Mouse (Mus musculus): ENCODE data around the gene Daxx.
"Not testable (repeated sequence)": the region's sequence is repeated elsewhere in the genome, so short reads cannot be mapped to it uniquely, and the experiment has no call there.

The Daxx gene

GRCm38 (mm10) chr17:33909077-33909868, at the start of gene Daxx:
Gene Daxx, plus strand, starts transcription at chr17:33909414.
- DNase-seq (ENCODE audit: low spot score in 2 of 2) = peak; percentile 96 to 97

GRCm38 (mm10) chr17:33865330-33866030, 43.7 kb upstream of the Daxx start:
- peak; percentile 72 to 78 for DNase-seq (ENCODE audit: low spot score in 2 of 2)

- not testable (repeated sequence) for DNase-seq (ENCODE audit: low spot score in 2 of 2)
Measured at GRCm38 (mm10) chr17:33873537-33873936, 35.7 kb upstream of the Daxx start, which contains the start of gene Gm7029. Gene Gm7029, plus strand, starts transcription at chr17:33873837.

- no peak for DNase-seq (ENCODE audit: low spot score in 2 of 2)
Measured at GRCm38 (mm10) chr17:33874411-33874810, 34.8 kb upstream of the Daxx start.

GRCm38 (mm10) chr17:33875797-33876196, 33.4 kb upstream of the Daxx start:
- DNase-seq (ENCODE audit: low spot score in 2 of 2) = not testable (repeated sequence)

GRCm38 (mm10) chr17:33884320-33884719, 24.9 kb upstream of the Daxx start:
- DNase-seq (ENCODE audit: low spot score in 2 of 2) = not testable (repeated sequence)

GRCm38 (mm10) chr17:33887802-33888201, 21.4 kb upstream of the Daxx start:
- DNase-seq (ENCODE audit: low spot score in 2 of 2) = not testable (repeated sequence)

GRCm38 (mm10) chr17:33888230-33888629, 21.0 kb upstream of the Daxx start:
- DNase-seq (ENCODE audit: low spot score in 2 of 2) = not testable (repeated sequence)

- not testable (repeated sequence) for DNase-seq (ENCODE audit: low spot score in 2 of 2)
Measured at GRCm38 (mm10) chr17:33889941-33890532, 19.2 kb upstream of the Daxx start.

GRCm38 (mm10) chr17:33890533-33891059, 18.6 kb upstream of the Daxx start, which contains the start of gene Kifc1:
Gene Kifc1, minus strand, starts transcription at chr17:33890661.
- peak; percentile 99 to 100 for DNase-seq (ENCODE audit: low spot score in 2 of 2)

- no peak for DNase-seq (ENCODE audit: low spot score in 2 of 2)
Measured at GRCm38 (mm10) chr17:33891357-33891756, 17.9 kb upstream of the Daxx start.

- peak; percentile 25 to 31 for DNase-seq (ENCODE audit: low spot score in 2 of 2)
Measured at GRCm38 (mm10) chr17:33891892-33892291, 17.3 kb upstream of the Daxx start.

- DNase-seq (ENCODE audit: low spot score in 2 of 2) = no peak
Measured at GRCm38 (mm10) chr17:33892429-33892828, 16.8 kb upstream of the Daxx start.

GRCm38 (mm10) chr17:33893011-33893410, 16.2 kb upstream of the Daxx start:
- DNase-seq (ENCODE audit: low spot score in 2 of 2) = not testable (repeated sequence)

- peak in 1 of 2 experiments; percentile 60 for DNase-seq (ENCODE audit: low spot score in 2 of 2)
Measured at GRCm38 (mm10) chr17:33897114-33897794, 12.0 kb upstream of the Daxx start.

- DNase-seq (ENCODE audit: low spot score in 2 of 2) = not testable (repeated sequence)
Measured at GRCm38 (mm10) chr17:33898193-33898592, 11.0 kb upstream of the Daxx start.

- no peak for DNase-seq (ENCODE audit: low spot score in 2 of 2)
Measured at GRCm38 (mm10) chr17:33899642-33900041, 9.6 kb upstream of the Daxx start.

- no peak for DNase-seq (ENCODE audit: low spot score in 2 of 2)
Measured at GRCm38 (mm10) chr17:33900281-33900988, 8.8 kb upstream of the Daxx start.

GRCm38 (mm10) chr17:33900989-33901314, 8.3 kb upstream of the Daxx start:
- DNase-seq (ENCODE audit: low spot score in 2 of 2) = no peak

- no peak for DNase-seq (ENCODE audit: low spot score in 2 of 2)
Measured at GRCm38 (mm10) chr17:33901653-33902052, 7.6 kb upstream of the Daxx start.

GRCm38 (mm10) chr17:33902079-33902478, 7.1 kb upstream of the Daxx start:
- DNase-seq (ENCODE audit: low spot score in 2 of 2) = no peak
